Mouse (Mus musculus): Measurements from ENCODE around the gene Fam24b. TPM values are rescaled to one million over a fixed set of nuclear protein-coding genes. Genes with fewer than 3 reads are reported as not detected.

Fam24b gene
- polyA plus RNA-seq, 1 experiment from 2014 or later: not detected

GRCm38 (mm10) chr7:131345856-131346541, 16.7 kb upstream of the Fam24b start:
- ATAC-seq (ENCODE audit: insufficient number of reproducible peaks, low FRiP score, low TSS enrichment, low read depth): no peak
- Histone ChIP-seq H3K27ac (replicated peaks; ENCODE audit: low read depth, low read length) (no peak overlapping the region), H3K27me3 (ENCODE audit: control insufficient read depth, insufficient read depth, low read length) (no peaks in the 10 kb centered on the region), H3K9ac (ENCODE audit: low read length) (no peak overlapping the region), H3K36me3 (ENCODE audit: control insufficient read depth, insufficient read depth, low read length) (peaks cover 8% of the 10 kb centered on the region), H3K9me3 (ENCODE audit: control insufficient read depth, low read length) (no peaks in the 10 kb centered on the region), H3K4me1 (ENCODE audit: control insufficient read depth, insufficient read depth, low read length) (no peaks in the 10 kb centered on the region), H3K4me3 (ENCODE audit: low read depth, low read length) (no peak overlapping the region), H3K4me2 (ENCODE audit: low read depth, severe bottlenecking) (no peak overlapping the region)
- DNase-seq (ENCODE audit: low spot score): no peak
- 90% methylated on average over 7 of the region's 7 CpGs for WGBS

GRCm38 (mm10) chr7:131337502-131338068, 8.3 kb upstream of the Fam24b start:
- Histone ChIP-seq H3K27ac (replicated peaks; ENCODE audit: low read depth, low read length) (no peak overlapping the region), H3K9ac (ENCODE audit: low read length) (no peak overlapping the region), H3K9me3 (ENCODE audit: control insufficient read depth, low read length) (no peaks in the 10 kb centered on the region), H3K27me3 (ENCODE audit: control insufficient read depth, insufficient read depth, low read length) (no peaks in the 10 kb centered on the region), H3K4me3 (ENCODE audit: low read depth, low read length) (no peak overlapping the region), H3K4me2 (ENCODE audit: low read depth, severe bottlenecking) (no peak overlapping the region), H3K4me1 (ENCODE audit: control insufficient read depth, insufficient read depth, low read length) (no peaks in the 10 kb centered on the region), H3K36me3 (ENCODE audit: control insufficient read depth, insufficient read depth, low read length) (no peaks in the 10 kb centered on the region)
- 70% methylated on average over 8 of the region's 8 CpGs for WGBS
- no peak for ATAC-seq (ENCODE audit: insufficient number of reproducible peaks, low FRiP score, low TSS enrichment, low read depth)
- DNase-seq (ENCODE audit: low spot score): no peak

GRCm38 (mm10) chr7:131333564-131333963, 4.2 kb upstream of the Fam24b start, which contains the start of gene Fam24a:
Gene Fam24a, plus strand, starts transcription at chr7:131333864.
- WGBS: 57% methylated on average over 1 of the region's 1 CpGs
- H3K4me2 ChIP-seq (ENCODE audit: low read depth, severe bottlenecking): no peak within 1 kb of the TSS
- DNase-seq (ENCODE audit: low spot score) (no peak), ATAC-seq (ENCODE audit: insufficient number of reproducible peaks, low FRiP score, low TSS enrichment, low read depth) (no peak)
- H3K9me3 ChIP-seq (ENCODE audit: control insufficient read depth, low read length): no peaks in the 10 kb centered on the region
- H3K9ac ChIP-seq (ENCODE audit: low read length): no peak within 1 kb of the TSS
- no peaks in the 10 kb centered on the region for H3K4me1 ChIP-seq (ENCODE audit: control insufficient read depth, insufficient read depth, low read length)
- no peaks in the 10 kb centered on the region for H3K27me3 ChIP-seq (ENCODE audit: control insufficient read depth, insufficient read depth, low read length)
- H3K36me3 ChIP-seq (ENCODE audit: control insufficient read depth, insufficient read depth, low read length): no peaks in the 10 kb centered on the region
- no peak within 1 kb of the TSS for H3K27ac ChIP-seq (replicated peaks; ENCODE audit: low read depth, low read length)
- no peak within 1 kb of the TSS for H3K4me3 ChIP-seq (ENCODE audit: low read depth, low read length)

GRCm38 (mm10) chr7:131331688-131332087, 2.4 kb upstream of the Fam24b start:
- no peaks in the 10 kb centered on the region for H3K9me3 ChIP-seq (ENCODE audit: control insufficient read depth, low read length)
- WGBS: 79% methylated on average over 2 of the region's 2 CpGs

GRCm38 (mm10) chr7:131327054-131327453, 2.3 kb downstream of the Fam24b start:
- Histone ChIP-seq H3K4me1 (ENCODE audit: control insufficient read depth, insufficient read depth, low read length) (no peaks in the 10 kb centered on the region), H3K9ac (ENCODE audit: low read length) (no peak overlapping the region), H3K27me3 (ENCODE audit: control insufficient read depth, insufficient read depth, low read length) (no peaks in the 10 kb centered on the region), H3K4me3 (ENCODE audit: low read depth, low read length) (no peak overlapping the region), H3K36me3 (ENCODE audit: control insufficient read depth, insufficient read depth, low read length) (no peaks in the 10 kb centered on the region), H3K27ac (replicated peaks; ENCODE audit: low read depth, low read length) (no peak overlapping the region), H3K9me3 (ENCODE audit: control insufficient read depth, low read length) (no peaks in the 10 kb centered on the region), H3K4me2 (ENCODE audit: low read depth, severe bottlenecking) (no peak overlapping the region)
- 87% methylated on average over 5 of the region's 5 CpGs for WGBS
- ATAC-seq (ENCODE audit: insufficient number of reproducible peaks, low FRiP score, low TSS enrichment, low read depth) (no peak), DNase-seq (ENCODE audit: low spot score) (no peak)

More at GRCm38 (mm10) chr7:131331688-131332087, 2.4 kb upstream of the Fam24b start:
- H3K27ac ChIP-seq (replicated peaks; ENCODE audit: low read depth, low read length): no peak overlapping the region
- no peak overlapping the region for H3K9ac ChIP-seq (ENCODE audit: low read length)
- no peaks in the 10 kb centered on the region for H3K36me3 ChIP-seq (ENCODE audit: control insufficient read depth, insufficient read depth, low read length)
- H3K4me1 ChIP-seq (ENCODE audit: control insufficient read depth, insufficient read depth, low read length): no peaks in the 10 kb centered on the region
- no peak for ATAC-seq (ENCODE audit: insufficient number of reproducible peaks, low FRiP score, low TSS enrichment, low read depth)
- H3K4me3 ChIP-seq (ENCODE audit: low read depth, low read length): no peak overlapping the region
- no peaks in the 10 kb centered on the region for H3K27me3 ChIP-seq (ENCODE audit: control insufficient read depth, insufficient read depth, low read length)
- no peak for DNase-seq (ENCODE audit: low spot score)
- H3K4me2 ChIP-seq (ENCODE audit: low read depth, severe bottlenecking): no peak overlapping the region

GRCm38 (mm10) chr7:131322192-131322591, 7.1 kb downstream of the Fam24b start, which contains the start of gene Cuzd1:
Gene Cuzd1, minus strand, starts transcription at chr7:131322292.
- 83% methylated on average over 2 of the region's 2 CpGs for WGBS
- H3K4me3 ChIP-seq (ENCODE audit: low read depth, low read length): no peak within 1 kb of the TSS
- no peaks in the 10 kb centered on the region for H3K36me3 ChIP-seq (ENCODE audit: control insufficient read depth, insufficient read depth, low read length)
- ATAC-seq (ENCODE audit: insufficient number of reproducible peaks, low FRiP score, low TSS enrichment, low read depth): no peak
- H3K9ac ChIP-seq (ENCODE audit: low read length): no peak within 1 kb of the TSS
- no peaks in the 10 kb centered on the region for H3K27me3 ChIP-seq (ENCODE audit: control insufficient read depth, insufficient read depth, low read length)
- DNase-seq (ENCODE audit: low spot score): no peak
- no peak within 1 kb of the TSS for H3K27ac ChIP-seq (replicated peaks; ENCODE audit: low read depth, low read length)
- no peak within 1 kb of the TSS for H3K4me2 ChIP-seq (ENCODE audit: low read depth, severe bottlenecking)
- H3K4me1 ChIP-seq (ENCODE audit: control insufficient read depth, insufficient read depth, low read length): no peaks in the 10 kb centered on the region
- no peaks in the 10 kb centered on the region for H3K9me3 ChIP-seq (ENCODE audit: control insufficient read depth, low read length)

GRCm38 (mm10) chr7:131318340-131318739, 11.0 kb downstream of the Fam24b start:
- no peaks in the 10 kb centered on the region for H3K4me1 ChIP-seq (ENCODE audit: control insufficient read depth, insufficient read depth, low read length)
- H3K27me3 ChIP-seq (ENCODE audit: control insufficient read depth, insufficient read depth, low read length): no peaks in the 10 kb centered on the region
- no peak overlapping the region for H3K27ac ChIP-seq (replicated peaks; ENCODE audit: low read depth, low read length)
- H3K4me3 ChIP-seq (ENCODE audit: low read depth, low read length): no peak overlapping the region
- no peak for ATAC-seq (ENCODE audit: insufficient number of reproducible peaks, low FRiP score, low TSS enrichment, low read depth)
- DNase-seq (ENCODE audit: low spot score): no peak
- no peaks in the 10 kb centered on the region for H3K36me3 ChIP-seq (ENCODE audit: control insufficient read depth, insufficient read depth, low read length)
- H3K4me2 ChIP-seq (ENCODE audit: low read depth, severe bottlenecking): no peak overlapping the region
- 80% methylated on average over 5 of the region's 7 CpGs for WGBS
- no peak overlapping the region for H3K9ac ChIP-seq (ENCODE audit: low read length)
- H3K9me3 ChIP-seq (ENCODE audit: control insufficient read depth, low read length): no peaks in the 10 kb centered on the region

- no peak for ATAC-seq (ENCODE audit: insufficient number of reproducible peaks, low FRiP score, low TSS enrichment, low read depth)
- H3K27me3 ChIP-seq (ENCODE audit: control insufficient read depth, insufficient read depth, low read length): no peaks in the 10 kb centered on the region
- no peak overlapping the region for H3K9ac ChIP-seq (ENCODE audit: low read length)
- H3K4me2 ChIP-seq (ENCODE audit: low read depth, severe bottlenecking): no peak overlapping the region
- 63% methylated on average over 12 of the region's 12 CpGs for WGBS
- no peaks in the 10 kb centered on the region for H3K4me1 ChIP-seq (ENCODE audit: control insufficient read depth, insufficient read depth, low read length)
- H3K36me3 ChIP-seq (ENCODE audit: control insufficient read depth, insufficient read depth, low read length): no peaks in the 10 kb centered on the region
- DNase-seq (ENCODE audit: low spot score): peak; percentile 24
- no peak overlapping the region for H3K27ac ChIP-seq (replicated peaks; ENCODE audit: low read depth, low read length)
- H3K9me3 ChIP-seq (ENCODE audit: control insufficient read depth, low read length): no peaks in the 10 kb centered on the region
- H3K4me3 ChIP-seq (ENCODE audit: low read depth, low read length): no peak overlapping the region
Observed at GRCm38 (mm10) chr7:131317587-131317986, 11.7 kb downstream of the Fam24b start.
